Mouse (Mus musculus) limb, embryonic 15.5 days (tissue): ENCODE data around the gene Tbc1d16. TPM values are rescaled to one million over a fixed set of nuclear protein-coding genes. Genes with fewer than 3 reads are reported as not detected.
"Not testable (repeated sequence)": the region's sequence is repeated elsewhere in the genome, so short reads cannot be mapped to it uniquely, and the experiment has no call there.

Source experiments
- ATAC-seq: fragments of 200-750 bp; cut with Nextera tagmentation; 2 replicates; pipeline ENCODE4 v1.8.0; 2017; ENCODE audit warnings: low read depth, moderate TSS enrichment; ENCODE audit not compliant: insufficient number of reproducible peaks, low FRiP score, low TSS enrichment
- H3K27ac ChIP-seq: fragments of 300-500 bp; sonication (generic); 2 replicates; pipeline ENCODE4 v1.5.1; 2015; ENCODE audit warnings: moderate library complexity, mild to moderate bottlenecking, inconsistent platforms
- H3K27me3 ChIP-seq: fragments of 300-500 bp; sonication (generic); 2 replicates; pipeline ENCODE4 v1.6.1; 2015; ENCODE audit warnings: inconsistent platforms
- H3K36me3 ChIP-seq: fragments of 300-500 bp; sonication (generic); 2 replicates; pipeline ENCODE4 v1.6.1; 2015; ENCODE audit warnings: inconsistent platforms
- H3K4me1 ChIP-seq: fragments of 300-500 bp; sonication (generic); 2 replicates; pipeline ENCODE4 v1.6.1; 2015; ENCODE audit warnings: inconsistent platforms
- H3K4me2 ChIP-seq: fragments of 300-500 bp; sonication (generic); 2 replicates; pipeline ENCODE4 v1.6.1; 2015; ENCODE audit warnings: mild to moderate bottlenecking, inconsistent platforms
- H3K4me3 ChIP-seq: fragments of 300-500 bp; sonication (generic); 2 replicates; pipeline ENCODE4 v1.5.1; 2015; ENCODE audit warnings: mild to moderate bottlenecking, inconsistent platforms
- H3K9ac ChIP-seq: fragments of 300-500 bp; sonication (generic); 2 replicates; pipeline ENCODE4 v1.6.1; 2015; ENCODE audit warnings: inconsistent platforms
- H3K9me3 ChIP-seq: fragments of 300-500 bp; sonication (generic); 2 replicates; pipeline ENCODE4 v1.6.1; 2016; ENCODE audit warnings: inconsistent platforms
- WGBS: fragments of 180-500 bp; shearing (Covaris S2); methylation state at CpG from one replicate; pipeline ENCODE4 v1.1.7; 2015; 5-methylcytosine and 5-hydroxymethylcytosine counted together
- polyA plus RNA-seq: library from polyadenylated mRNA; unstranded; fragments of >200 nt; fragmentation: Nextera tagmentation; extraction: Ambion mirVana; gene quantifications from 2 replicates; pipeline ENCODE4 v1.2.1, GENCODE M21; 2015

The Tbc1d16 gene
- polyA plus RNA-seq, 1 experiment from 2014 or later: 17.4 TPM

DNA sequence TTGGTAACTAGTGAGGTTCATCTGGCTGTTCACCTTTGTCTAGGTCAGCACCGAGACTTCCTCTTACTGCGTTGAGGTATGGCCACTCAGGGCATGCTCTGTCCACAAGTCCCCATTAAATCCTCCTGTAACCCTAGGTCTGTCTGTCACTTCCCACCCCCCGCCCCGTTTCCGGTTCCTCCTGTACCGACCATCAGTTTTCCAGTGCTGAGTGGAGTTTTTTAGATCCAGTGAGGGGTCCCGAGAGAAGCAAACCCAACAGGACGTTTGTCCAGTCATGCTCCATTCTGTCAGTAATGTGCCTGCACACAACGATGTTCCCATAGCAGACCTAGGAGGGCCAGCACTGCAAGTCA is 29.9 kb upstream of the Tbc1d16 start:
- Histone ChIP-seq H3K27me3 (no peaks in the 10 kb centered on the region), H3K9ac (peak overlapping the region; percentile 23; the same call in 1 of the 2 replicates), H3K27ac (peak overlapping the region; percentile 61), H3K4me1 (peaks cover 6% of the 10 kb centered on the region; the same call in 1 of the 2 replicates), H3K36me3 (no peaks in the 10 kb centered on the region), H3K9me3 (no peaks in the 10 kb centered on the region), H3K4me2 (peak overlapping the region; percentile 42), H3K4me3 (peak overlapping the region; percentile 31)
- no peak for ATAC-seq
- WGBS: 51% methylated on average over 9 of the region's 9 CpGs

DNA sequence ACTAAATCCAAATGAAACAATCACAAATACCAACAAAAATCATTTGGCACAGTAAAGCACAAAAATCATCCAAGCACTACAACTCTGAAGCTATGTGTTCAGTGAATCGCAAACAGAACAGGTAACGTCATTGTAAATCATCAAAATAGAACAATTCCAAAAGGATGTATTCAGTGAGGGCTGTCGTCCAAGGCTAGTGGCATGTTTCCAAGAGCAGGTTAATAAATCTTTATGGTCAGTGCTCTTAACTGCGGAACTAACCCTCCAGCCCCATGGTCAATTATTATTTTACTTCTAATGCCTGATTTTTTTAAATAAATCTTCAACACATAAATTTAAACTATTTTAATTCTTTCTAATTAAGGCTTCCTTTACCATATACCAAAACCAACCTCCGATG is 28.3 kb upstream of the Tbc1d16 start:
- not testable (repeated sequence) for ATAC-seq

DNA sequence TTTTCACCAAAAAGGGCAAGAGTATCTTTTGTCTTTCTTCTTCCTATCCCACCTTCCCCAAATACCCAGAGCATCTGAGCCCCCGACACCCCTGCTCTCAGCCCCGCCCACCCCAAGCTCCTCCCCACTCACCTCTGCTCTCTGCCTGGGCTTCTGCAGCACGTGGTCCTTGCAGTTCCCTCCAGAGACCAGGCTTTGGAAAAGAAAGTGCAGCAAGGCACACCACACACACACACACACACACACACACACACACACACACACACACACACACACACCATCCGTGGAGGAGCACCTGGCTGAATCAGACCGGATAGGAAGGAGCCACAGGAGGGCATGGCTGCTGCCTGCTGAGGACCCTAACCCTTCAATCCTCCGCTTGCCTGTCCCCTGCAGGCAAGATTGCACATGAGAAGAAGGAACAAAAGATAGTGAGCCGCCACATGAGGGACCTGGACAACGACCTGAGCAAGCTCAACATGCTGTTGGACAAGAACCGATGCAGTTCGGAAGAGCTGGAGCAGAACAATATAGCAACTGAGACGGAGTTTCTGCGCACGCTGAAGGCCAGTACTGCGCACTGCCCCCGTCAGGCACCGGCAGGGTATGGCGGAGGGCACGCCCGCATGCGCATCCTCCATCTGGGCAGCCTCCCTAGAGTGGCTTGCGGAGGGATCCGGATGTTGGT is 24.7 kb upstream of the Tbc1d16 start:
- 9% methylated on average over 22 of the region's 22 CpGs for WGBS
- Histone ChIP-seq H3K4me2 (peak overlapping the region; percentile 37), H3K4me3 (peak overlapping the region; percentile 8), H3K9ac (no peak overlapping the region), H3K27me3 (peaks cover 7% of the 10 kb centered on the region; the same call in 1 of the 2 replicates), H3K27ac (no peak overlapping the region), H3K4me1 (peaks cover 34% of the 10 kb centered on the region), H3K9me3 (no peaks in the 10 kb centered on the region), H3K36me3 (no peaks in the 10 kb centered on the region)
- ATAC-seq: no peak

More for the DNA sequence above, 28.3 kb upstream of the Tbc1d16 start:
- not testable (repeated sequence) for H3K4me3 ChIP-seq, H3K9me3 ChIP-seq, H3K36me3 ChIP-seq, H3K9ac ChIP-seq, H3K4me2 ChIP-seq, H3K27me3 ChIP-seq, H3K27ac ChIP-seq
- 52% methylated on average over 5 of the region's 5 CpGs for WGBS
- H3K4me1 ChIP-seq: peaks cover 21% of the 10 kb centered on the region

DNA sequence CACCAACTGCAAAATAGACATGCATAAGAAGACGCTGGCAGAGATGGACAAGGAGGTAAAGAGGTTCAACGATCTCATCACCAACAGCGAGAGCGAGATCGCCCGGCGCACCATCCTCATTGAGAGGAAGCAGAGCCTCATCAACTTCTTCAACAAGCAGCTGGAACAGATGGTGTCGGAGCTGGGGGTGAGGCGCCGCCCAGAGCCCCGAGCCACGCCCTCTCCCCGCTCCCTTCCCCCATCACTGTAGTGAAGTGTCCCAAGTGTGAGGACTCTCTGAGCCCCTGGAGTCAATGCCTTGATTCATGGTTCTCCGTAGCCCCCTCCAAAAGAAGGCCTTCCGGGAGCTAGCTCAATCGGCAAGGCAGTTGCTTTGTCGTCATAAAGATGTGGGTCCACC is 22.7 kb upstream of the Tbc1d16 start:
- no peaks in the 10 kb centered on the region for H3K36me3 ChIP-seq
- H3K9ac ChIP-seq: no peak overlapping the region
- ATAC-seq: no peak
- 23% methylated on average over 17 of the region's 17 CpGs for WGBS
- H3K4me2 ChIP-seq: no peak overlapping the region
- H3K27ac ChIP-seq: no peak overlapping the region
- H3K4me3 ChIP-seq: no peak overlapping the region
- peaks cover 31% of the 10 kb centered on the region for H3K4me1 ChIP-seq
- no peaks in the 10 kb centered on the region for H3K9me3 ChIP-seq
- peaks cover 7% of the 10 kb centered on the region; the same call in 1 of the 2 replicates for H3K27me3 ChIP-seq

DNA sequence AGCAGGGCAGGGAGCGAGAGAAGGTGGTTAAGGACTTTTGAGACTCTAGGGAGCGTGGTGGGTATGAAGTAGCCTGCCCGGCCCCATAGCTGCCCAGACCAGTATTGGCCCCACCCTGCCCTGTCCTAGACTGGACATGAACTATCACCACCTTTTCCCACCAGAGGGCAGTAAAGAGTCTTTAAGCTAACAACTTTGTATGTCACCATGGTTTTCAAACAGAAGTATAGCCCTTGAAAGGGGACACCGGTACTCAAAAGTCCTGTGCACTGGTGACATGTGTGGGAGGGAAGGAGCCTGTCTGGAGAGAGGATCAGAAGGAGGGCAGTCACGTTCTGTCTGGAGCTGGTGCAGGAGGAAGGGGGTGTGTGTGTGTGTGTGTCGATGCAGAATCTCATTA is 20.7 kb upstream of the Tbc1d16 start:
- Histone ChIP-seq H3K27me3 (peaks cover 7% of the 10 kb centered on the region; the same call in 1 of the 2 replicates), H3K4me3 (no peak overlapping the region), H3K4me2 (no peak overlapping the region), H3K9ac (no peak overlapping the region), H3K9me3 (no peaks in the 10 kb centered on the region), H3K36me3 (no peaks in the 10 kb centered on the region), H3K27ac (no peak overlapping the region), H3K4me1 (peaks cover 31% of the 10 kb centered on the region)
- WGBS: 25% methylated on average over 6 of the region's 6 CpGs
- peak; percentile 28; the same call in 1 of the 2 replicates for ATAC-seq

DNA sequence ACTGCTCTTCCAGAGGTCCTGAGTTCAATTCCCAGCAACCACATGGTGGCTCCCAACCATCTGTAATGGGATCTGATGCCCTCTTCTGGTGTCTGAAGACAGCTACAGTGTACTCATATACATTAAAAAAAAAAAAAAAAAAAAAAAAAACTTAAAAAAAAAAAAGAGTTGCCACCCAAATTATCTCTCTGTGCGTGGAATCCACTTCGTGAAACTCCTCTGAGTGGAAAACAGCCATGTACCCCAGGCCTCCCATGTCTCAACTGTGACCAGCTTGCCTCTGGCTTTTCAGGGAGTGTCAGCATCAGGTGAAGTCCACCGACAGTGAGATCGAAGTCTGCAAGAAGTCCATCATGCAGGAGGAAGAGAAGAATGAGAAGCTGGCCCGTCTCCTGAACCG is 17.2 kb upstream of the Tbc1d16 start:
- not testable (repeated sequence) for H3K4me2 ChIP-seq
- 84% methylated on average over 6 of the region's 6 CpGs for WGBS

DNA sequence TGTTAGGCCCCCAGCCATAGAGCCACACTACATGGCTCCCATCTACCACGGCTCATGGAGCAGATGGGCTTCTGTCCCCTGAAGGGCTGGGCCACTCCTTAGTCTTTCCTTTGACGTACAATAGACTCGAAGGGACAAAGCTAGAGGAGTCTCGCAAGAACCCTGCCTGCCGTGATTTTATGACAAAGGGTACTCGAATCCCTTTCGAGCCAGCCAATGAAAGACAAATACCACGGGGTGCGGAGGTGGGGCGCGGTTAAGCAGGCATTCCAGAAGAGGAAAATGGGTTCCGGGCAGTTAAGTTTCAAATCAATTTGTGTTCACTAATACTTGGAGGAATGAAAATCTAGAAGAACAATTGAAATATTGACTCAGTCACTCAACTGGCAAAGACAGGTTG is 11.2 kb upstream of the Tbc1d16 start:
- ATAC-seq: no peak

More for the DNA sequence above, 17.2 kb upstream of the Tbc1d16 start:
- not testable (repeated sequence) for H3K36me3 ChIP-seq, H3K4me3 ChIP-seq, H3K27ac ChIP-seq, H3K9ac ChIP-seq, ATAC-seq, H3K27me3 ChIP-seq, H3K4me1 ChIP-seq, H3K9me3 ChIP-seq

DNA sequence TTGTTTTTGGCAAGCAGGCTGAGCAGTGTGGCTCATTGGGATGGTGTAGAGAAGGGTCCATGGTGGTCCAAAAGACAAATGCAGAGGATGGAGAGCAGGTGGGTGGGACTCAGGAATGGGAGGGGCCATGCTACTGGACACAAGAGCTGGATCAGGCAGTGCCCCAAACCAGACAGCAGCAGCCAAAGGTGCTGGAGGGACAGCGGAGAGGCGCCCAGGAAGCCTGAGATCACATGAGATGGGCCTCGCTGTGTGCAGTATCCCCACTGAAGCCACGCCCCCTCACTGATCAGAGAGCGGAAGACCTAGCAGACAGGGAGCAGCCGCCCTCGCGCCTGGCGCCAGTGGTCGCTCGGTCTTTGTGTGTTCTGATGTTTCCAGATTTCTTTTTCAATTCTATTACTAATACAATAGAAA is 10.0 kb upstream of the Tbc1d16 start:
- 0 out of 2 replicates have a peak, but pooled peaks have one; percentile 42 for ATAC-seq
- WGBS: 20% methylated on average over 11 of the region's 11 CpGs
- Histone ChIP-seq H3K36me3 (no peaks in the 10 kb centered on the region), H3K9ac (no peak overlapping the region; the same call in 1 of the 2 replicates), H3K9me3 (no peaks in the 10 kb centered on the region), H3K4me3 (peak overlapping the region; percentile 31), H3K4me1 (peaks cover 10% of the 10 kb centered on the region), H3K27ac (no peak overlapping the region), H3K27me3 (no peaks in the 10 kb centered on the region), H3K4me2 (peak overlapping the region; percentile 55)

More for the DNA sequence above, 11.2 kb upstream of the Tbc1d16 start:
- H3K27ac ChIP-seq: no peak overlapping the region
- H3K9ac ChIP-seq: no peak overlapping the region
- WGBS: 91% methylated on average over 12 of the region's 12 CpGs
- no peaks in the 10 kb centered on the region for H3K27me3 ChIP-seq
- H3K36me3 ChIP-seq: no peaks in the 10 kb centered on the region
- no peak overlapping the region for H3K4me3 ChIP-seq
- no peaks in the 10 kb centered on the region for H3K9me3 ChIP-seq
- no peak overlapping the region for H3K4me2 ChIP-seq
- peaks cover 10% of the 10 kb centered on the region for H3K4me1 ChIP-seq

DNA sequence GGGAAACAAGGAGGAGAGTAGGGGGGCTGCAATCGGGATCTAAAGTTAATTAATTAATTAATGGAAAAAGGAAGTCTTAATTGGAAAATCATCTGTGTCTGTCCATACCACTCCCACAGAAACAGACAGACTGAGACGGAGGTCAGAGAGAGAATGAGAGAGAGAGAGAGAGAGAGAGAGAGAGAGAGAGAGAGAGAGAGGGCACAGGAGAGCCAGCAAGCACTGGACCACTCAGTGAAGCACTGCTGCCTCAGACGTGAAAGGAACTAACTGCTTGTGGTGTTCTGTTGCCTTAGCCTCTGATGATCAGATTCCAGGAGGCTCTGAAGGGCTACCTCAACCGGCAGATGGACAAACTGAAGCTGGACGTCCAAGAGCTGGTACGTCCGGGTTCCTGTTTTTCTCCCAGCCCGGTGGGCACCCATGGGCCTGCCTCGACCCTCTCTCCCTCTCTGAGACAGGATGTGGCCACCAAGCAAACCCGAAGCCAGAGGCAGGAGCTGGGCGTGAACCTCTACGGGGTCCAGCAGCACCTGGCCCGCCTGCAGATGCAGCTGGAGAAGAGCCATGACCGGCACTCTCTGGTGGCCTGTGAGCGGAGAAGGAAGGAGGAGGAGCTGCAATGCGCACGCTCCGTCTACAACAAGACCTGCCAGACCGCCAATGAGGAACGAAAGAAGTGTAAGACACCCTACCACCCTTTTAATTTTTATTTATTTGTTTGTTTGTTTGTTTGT is 9.4 kb upstream of the Tbc1d16 start:
- Histone ChIP-seq H3K27ac (no peak overlapping the region), H3K36me3 (no peaks in the 10 kb centered on the region), H3K4me2 (peak overlapping the region; percentile 55), H3K4me3 (peak overlapping the region; percentile 31), H3K4me1 (peaks cover 10% of the 10 kb centered on the region), H3K9ac (no peak overlapping the region; the same call in 1 of the 2 replicates), H3K27me3 (no peaks in the 10 kb centered on the region), H3K9me3 (no peaks in the 10 kb centered on the region)
- no peak for ATAC-seq
- 27% methylated on average over 20 of the region's 20 CpGs for WGBS

DNA sequence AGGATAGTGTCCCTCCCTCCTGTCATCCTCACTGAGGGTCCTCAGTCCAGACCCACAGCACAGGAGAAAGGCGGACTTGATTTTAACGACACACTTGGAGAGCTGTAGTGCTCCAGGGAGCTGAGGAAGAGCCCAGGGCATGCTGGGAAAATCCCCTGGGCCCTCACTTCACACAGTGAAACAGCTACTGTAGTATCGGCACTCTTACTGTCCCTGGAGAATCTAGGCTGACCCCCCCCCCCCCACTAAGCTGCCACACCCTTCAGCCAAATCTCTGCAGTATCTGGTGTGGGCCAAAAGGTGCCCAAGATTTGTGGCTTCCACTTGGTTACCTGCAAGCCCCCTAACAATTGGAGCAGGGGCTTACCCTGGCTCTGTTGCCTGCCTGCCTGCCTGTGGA is 8.7 kb upstream of the Tbc1d16 start:
- Histone ChIP-seq H3K9ac (no peak overlapping the region), H3K9me3 (no peaks in the 10 kb centered on the region), H3K4me3 (no peak overlapping the region), H3K36me3 (no peaks in the 10 kb centered on the region), H3K27me3 (no peaks in the 10 kb centered on the region), H3K4me2 (no peak overlapping the region), H3K4me1 (peaks cover 10% of the 10 kb centered on the region), H3K27ac (no peak overlapping the region)
- no peak for ATAC-seq
- 42% methylated on average over 3 of the region's 3 CpGs for WGBS

DNA sequence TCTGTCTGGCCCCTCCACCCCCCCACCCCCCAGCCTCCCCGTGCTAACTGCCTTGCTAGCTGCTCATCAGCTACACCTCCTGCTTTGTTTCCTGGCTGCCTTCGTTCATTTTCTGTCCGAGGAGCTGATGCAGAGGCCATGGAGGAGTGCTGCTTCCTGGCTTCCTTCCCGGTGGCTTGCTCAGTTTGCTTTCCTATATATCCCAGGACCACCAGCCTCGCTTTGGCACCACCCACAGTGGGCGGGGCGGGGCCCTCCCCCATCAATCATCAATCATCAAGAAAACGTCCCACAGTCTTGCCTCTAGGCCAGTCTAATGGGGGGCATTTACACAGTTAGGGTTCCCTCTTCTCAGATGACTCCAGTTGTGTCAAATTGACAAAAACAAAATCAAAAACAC is 8.1 kb upstream of the Tbc1d16 start:
- 28% methylated on average over 8 of the region's 8 CpGs for WGBS
- ATAC-seq: no peak
- Histone ChIP-seq H3K9me3 (no peaks in the 10 kb centered on the region), H3K27me3 (no peaks in the 10 kb centered on the region), H3K4me3 (no peak overlapping the region), H3K4me2 (no peak overlapping the region), H3K4me1 (peaks cover 10% of the 10 kb centered on the region), H3K36me3 (no peaks in the 10 kb centered on the region), H3K27ac (no peak overlapping the region), H3K9ac (no peak overlapping the region)

DNA sequence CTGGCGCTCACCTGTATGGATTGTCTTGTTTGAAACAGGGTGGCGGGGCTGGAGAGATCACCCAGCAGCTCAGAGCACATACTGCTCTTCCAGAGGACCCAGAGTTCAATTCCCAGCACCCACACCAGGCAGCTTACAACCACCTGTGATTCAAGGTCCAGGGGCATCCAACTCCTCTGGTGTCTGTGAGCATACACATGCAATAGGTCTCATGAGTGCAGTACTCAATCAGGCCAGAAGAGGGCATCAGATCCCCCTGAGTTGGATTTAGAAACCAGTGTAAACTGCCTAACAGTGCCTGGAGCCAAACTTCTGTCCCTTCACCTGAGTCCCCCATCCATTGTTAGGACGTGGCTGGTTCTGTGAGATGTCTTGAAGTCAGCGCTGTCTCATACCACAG is 7.3 kb upstream of the Tbc1d16 start:
- Histone ChIP-seq H3K4me1 (peaks cover 10% of the 10 kb centered on the region), H3K4me3 (no peak overlapping the region), H3K27ac (no peak overlapping the region), H3K9ac (no peak overlapping the region), H3K36me3 (no peaks in the 10 kb centered on the region), H3K9me3 (no peaks in the 10 kb centered on the region), H3K4me2 (no peak overlapping the region), H3K27me3 (no peaks in the 10 kb centered on the region)
- ATAC-seq: no peak
- WGBS: 94% methylated on average over 4 of the region's 4 CpGs
